In genomic region chr12:110689919-110690643, GRCm38 (mm10) we compare ENCODE assay signal across 33 mouse cellular contexts. TPM values are rescaled to one million over a fixed set of nuclear protein-coding genes. Genes with fewer than 3 reads are reported as not detected.
A peak's percentile ranks its signal among the peaks of the same experiment; 100 is the strongest.
DNase-seq lines count a peak whose midpoint lies in the region; ATAC-seq and TF ChIP-seq lines count a peak whose summit lies in the region.
"Had no signal": no experiment of that assay in that cellular context is flagged by ENCODE, and none has a peak within 500 bp of the region (broad histone marks: within the 10 kb centered on the region; RNA-seq: fewer than 3 reads in every experiment).

No protein-coding gene starts in this region.

- no peak overlapping the region for H3K4me3 ChIP-seq in heart, postnatal 0 days (ENCODE audit: low read depth, low read length)
- H3K4me3 ChIP-seq in ES-Bruce4 (ENCODE audit: low read depth, low read length), result no peak overlapping the region
- H3K4me3 ChIP-seq in liver, embryonic 13.5 days (replicated peaks), result no peak overlapping the region
- H3K4me3 ChIP-seq in midbrain, embryonic 10.5 days, result no peak overlapping the region
- H3K4me3 ChIP-seq: forebrain, embryonic 10.5 days; heart, embryonic 12.5 days; hindbrain, embryonic 12.5 days; layer of hippocampus, adult 2 months; limb, embryonic 12.5 days had no signal

- peaks cover 17% of the 10 kb centered on the region for H3K4me1 ChIP-seq in heart, postnatal 0 days (ENCODE audit: control insufficient read depth, insufficient read depth)
- H3K4me1 ChIP-seq in ES-Bruce4 (ENCODE audit: control insufficient read depth, insufficient read depth, low read length), result no peaks in the 10 kb centered on the region
- H3K4me1 ChIP-seq in liver, embryonic 13.5 days (replicated peaks), result peaks cover 28% of the 10 kb centered on the region
- H3K4me1 ChIP-seq in midbrain, embryonic 10.5 days, result peaks cover 14% of the 10 kb centered on the region

- no peak for TF ChIP-seq CTCF in heart, postnatal 0 days (IDR thresholded peaks at IDR 0.05; ENCODE audit: low read depth)
- TF ChIP-seq CTCF in ES-Bruce4 (IDR thresholded peaks at IDR 0.05; ENCODE audit: low read depth, low read length), result no peak

- peaks cover 52% of the 10 kb centered on the region for H3K36me3 ChIP-seq in heart, postnatal 0 days (replicated peaks; ENCODE audit: control insufficient read depth, insufficient read depth, low read length)
- peaks cover 46% of the 10 kb centered on the region for H3K36me3 ChIP-seq in ES-Bruce4 (ENCODE audit: control insufficient read depth, insufficient read depth, low read length, poor library complexity, severe bottlenecking)
- H3K36me3 ChIP-seq in liver, embryonic 13.5 days, result peaks cover 77% of the 10 kb centered on the region
- peaks cover 24% of the 10 kb centered on the region for H3K36me3 ChIP-seq in splenic B cell, adult 2 months (ENCODE audit: control insufficient read depth, insufficient read depth, low read length, poor library complexity, severe bottlenecking)
- peaks cover 92% of the 10 kb centered on the region for H3K36me3 ChIP-seq in midbrain, embryonic 10.5 days

- no peak overlapping the region for H3K4me2 ChIP-seq in heart, postnatal 0 days (ENCODE audit: low read depth, low read length)
- H3K4me2 ChIP-seq in liver, embryonic 13.5 days, result no peak overlapping the region
- H3K4me2 ChIP-seq: heart, embryonic 12.5 days; hindbrain, embryonic 12.5 days; limb, embryonic 12.5 days had no signal

- no peak for TF ChIP-seq EP300 in heart, postnatal 0 days (IDR thresholded peaks at IDR 0.05; ENCODE audit: low read depth)
- TF ChIP-seq EP300 in ES-Bruce4 (IDR thresholded peaks at IDR 0.05; ENCODE audit: insufficient read depth, low read depth, low read length), result no peak

- 89% methylated on average over 6 of the region's 6 CpGs for WGBS in heart, postnatal 0 days
- whole genome bisulfite sequencing in liver, embryonic 13.5 days (ENCODE audit: insufficient replicate concordance), result 79% methylated on average over 6 of the region's 6 CpGs
- 86% methylated on average over 6 of the region's 6 CpGs for WGBS in midbrain, embryonic 10.5 days

- intact Hi-C loops in heart, postnatal 10 days (cut with DNase I), result no loop called here

- ATAC-seq in heart, postnatal 0 days (ENCODE audit: insufficient read depth, low read depth), result no peak
- peak; percentile 24; the same call in 1 of the 2 replicates for ATAC-seq in liver, embryonic 13.5 days (ENCODE audit: low read depth)
- ATAC-seq: forebrain, embryonic 16.5 days; inflammation-experienced regulatory T-cells, adult 6 months; lung, postnatal 0 days had no signal

- no peak overlapping the region for H3K9ac ChIP-seq in heart, postnatal 0 days (replicated peaks; ENCODE audit: low read depth, low read length)
- H3K9ac ChIP-seq in ES-Bruce4 (ENCODE audit: low read depth, poor library complexity, severe bottlenecking), result no peak overlapping the region
- no peak overlapping the region for H3K9ac ChIP-seq in liver, embryonic 13.5 days
- H3K9ac ChIP-seq: heart, embryonic 12.5 days; hindbrain, embryonic 12.5 days; limb, embryonic 12.5 days had no signal

- peak; percentile 13 for TF ChIP-seq POLR2A in ES-Bruce4 (IDR thresholded peaks at IDR 0.05; ENCODE audit: insufficient read depth, low read length)

- H3K27me3 ChIP-seq in heart, postnatal 0 days (ENCODE audit: control insufficient read depth, insufficient read depth, low read length), result no peaks in the 10 kb centered on the region
- H3K27me3 ChIP-seq in ES-Bruce4 (ENCODE audit: control insufficient read depth, insufficient read depth, low read length, poor library complexity, severe bottlenecking), result no peaks in the 10 kb centered on the region
- H3K27me3 ChIP-seq in liver, embryonic 13.5 days, result no peaks in the 10 kb centered on the region
- H3K27me3 ChIP-seq in splenic B cell, adult 2 months (ENCODE audit: control insufficient read depth, insufficient read depth, low read length, poor library complexity, severe bottlenecking), result no peaks in the 10 kb centered on the region
- H3K27me3 ChIP-seq in midbrain, embryonic 10.5 days (ENCODE audit: low read depth, poor library complexity, severe bottlenecking), result no peaks in the 10 kb centered on the region
- H3K27me3 ChIP-seq: heart, embryonic 12.5 days; hindbrain, embryonic 12.5 days; limb, embryonic 12.5 days had no signal

- no peaks in the 10 kb centered on the region for H3K9me3 ChIP-seq in heart, postnatal 0 days (replicated peaks; ENCODE audit: control insufficient read depth, low read length)
- H3K9me3 ChIP-seq in ES-Bruce4 (replicated peaks; ENCODE audit: control insufficient read depth, insufficient read depth, low read length, poor library complexity, severe bottlenecking), result no peaks in the 10 kb centered on the region
- H3K9me3 ChIP-seq in liver, embryonic 13.5 days (replicated peaks), result no peaks in the 10 kb centered on the region
- no peaks in the 10 kb centered on the region for H3K9me3 ChIP-seq in midbrain, embryonic 10.5 days (replicated peaks)
- H3K9me3 ChIP-seq: forebrain, embryonic 10.5 days; heart, embryonic 12.5 days; hindbrain, embryonic 12.5 days; limb, embryonic 12.5 days had no signal

- H3K27ac ChIP-seq in heart, postnatal 0 days (ENCODE audit: low read depth), result 0 out of 2 replicates have a peak overlapping the region, but pooled peaks have one; percentile 6
- H3K27ac ChIP-seq in ES-Bruce4 (ENCODE audit: insufficient read depth, low read length), result peak overlapping the region; percentile 78
- no peak overlapping the region for H3K27ac ChIP-seq in liver, embryonic 13.5 days
- no peak overlapping the region for H3K27ac ChIP-seq in midbrain, embryonic 10.5 days (replicated peaks)
- H3K27ac ChIP-seq: forebrain, embryonic 10.5 days; hindbrain, embryonic 12.5 days; layer of hippocampus, adult 2 months; limb, embryonic 12.5 days had no signal

- no peak for DNase-seq in heart, postnatal 0 days (ENCODE audit: low spot score)
- DNase-seq in heart, postnatal 10 days, result no peak
- DNase-seq in liver, embryonic 13.5 days, result no peak
- DNase-seq in splenic B cell, adult 2 months (ENCODE audit: low read depth, low spot score), result peak; percentile 61
- no peak for DNase-seq in midbrain, embryonic 10.5 days (ENCODE audit: low spot score)
- no peak for DNase-seq in spleen, postnatal 36 days (ENCODE audit: low spot score in 2 of 2)
- DNase-seq: adrenal gland, postnatal 36 days; cerebellum, adult 9-10 months; gastrocnemius, postnatal 14 days; heart, adult 18-20 months; kidney, adult 8-10 months; kidney, postnatal 25 days; midbrain, embryonic 14.5 days; right cerebral cortex, adult 18-20 months; right cerebral cortex, postnatal 4 days; thymus, adult 18-20 months; thymus, postnatal 36 days had no signal

RNA-seq across cellular contexts. Expression of gene 1700001K19Rik, which starts 7.7 kb away (rescaled TPM):
- total RNA-seq in heart, postnatal 0 days (2014; rRNA removed; ENCODE audit: low replicate concordance), result not detected in 2 replicates
- 0.16 TPM in 1 of 2 replicates, not detected in the other for polyA plus RNA-seq in heart, postnatal 0 days (2015; fragmentation: Nextera tagmentation; extraction: Ambion mirVana)
- not detected for total RNA-seq in heart, postnatal 10 days (2021)
- polyA plus RNA-seq in ES-Bruce4 (2011; ENCODE audit: insufficient read depth, insufficient read length, low read depth, missing spikeins), result not detected in 2 replicates
- polyA plus RNA-seq in liver, embryonic 13.5 days (2015; fragmentation: Nextera tagmentation; extraction: Ambion mirVana), result not detected in 2 replicates
- not detected in 2 replicates for polyA plus RNA-seq in midbrain, embryonic 10.5 days (2016; fragmentation: Nextera tagmentation; extraction: Ambion mirVana)
- total RNA-seq: adrenal gland, adult 18-20 months; adrenal gland, postnatal 36 days; gastrocnemius, postnatal 14 days; heart, adult 18-20 months; heart, postnatal 25 days; layer of hippocampus, adult 2 months; left cerebral cortex, postnatal 14 days; megakaryocyte, adult 5-6 weeks had no signal
- polyA plus RNA-seq: cortical plate, adult 2 months; forebrain, embryonic 10.5 days; heart, embryonic 12.5 days; hindbrain, embryonic 12.5 days; limb, embryonic 12.5 days; liver, embryonic 16.5 days; lung, postnatal 0 days; midbrain, embryonic 14.5 days; stomach, embryonic 16.5 days had no signal

RNA-seq across cellular contexts. Expression of gene Hsp90aa1, which starts 12.4 kb away (rescaled TPM):
- 181 and 434 TPM in 2 replicates for total RNA-seq in heart, postnatal 0 days (2014; rRNA removed; ENCODE audit: low replicate concordance)
- 255 and 258 TPM in 2 replicates for polyA plus RNA-seq in heart, postnatal 0 days (2015; fragmentation: Nextera tagmentation; extraction: Ambion mirVana)
- 100 to 1,000 TPM; 176 to 182 TPM for total RNA-seq in heart, postnatal 10 days (2021)
- 4,323 and 4,421 TPM in 2 replicates for polyA plus RNA-seq in ES-Bruce4 (2011; ENCODE audit: insufficient read depth, insufficient read length, low read depth, missing spikeins)
- polyA plus RNA-seq in liver, embryonic 13.5 days (2015; fragmentation: Nextera tagmentation; extraction: Ambion mirVana), result 1,126 and 1,282 TPM in 2 replicates
- polyA plus RNA-seq in midbrain, embryonic 10.5 days (2016; fragmentation: Nextera tagmentation; extraction: Ambion mirVana), result 1,099 and 1,206 TPM in 2 replicates

RNA-seq across cellular contexts. Expression of gene Wdr20, which starts 47.7 kb away (rescaled TPM):
- total RNA-seq in heart, postnatal 0 days (2014; rRNA removed; ENCODE audit: low replicate concordance), result 36.9 and 45.8 TPM in 2 replicates
- 10.7 and 12.1 TPM in 2 replicates for polyA plus RNA-seq in heart, postnatal 0 days (2015; fragmentation: Nextera tagmentation; extraction: Ambion mirVana)
- total RNA-seq in heart, postnatal 10 days (2021), result 10 to 100 TPM; 29.0 to 34.0 TPM
- 32.7 and 36.4 TPM in 2 replicates for polyA plus RNA-seq in ES-Bruce4 (2011; ENCODE audit: insufficient read depth, insufficient read length, low read depth, missing spikeins)
- polyA plus RNA-seq in liver, embryonic 13.5 days (2015; fragmentation: Nextera tagmentation; extraction: Ambion mirVana), result 9.4 and 10.6 TPM in 2 replicates
- polyA plus RNA-seq in midbrain, embryonic 10.5 days (2016; fragmentation: Nextera tagmentation; extraction: Ambion mirVana), result 22.6 and 27.9 TPM in 2 replicates

Comparison
In these comparisons a context has a peak if more than half of its experiments do, and no peak if none do; other contexts are left out.
1. H3K27ac ChIP-seq: peak in heart, postnatal 0 days (single experiment) and ES-Bruce4 (single experiment); none in liver, embryonic 13.5 days (single experiment) and midbrain, embryonic 10.5 days (single experiment).